Mouse (Mus musculus): Measurements from ENCODE around the gene Pon1. TPM values are rescaled to one million over a fixed set of nuclear protein-coding genes. Genes with fewer than 3 reads are reported as not detected.
"Not testable (repeated sequence)": the region's sequence is repeated elsewhere in the genome, so short reads cannot be mapped to it uniquely, and the experiment has no call there.

Pon1 gene
- 28.5 and 44.0 TPM in 2 replicates for polyA plus RNA-seq (2012; rRNA removed)

GRCm38 (mm10) chr6:5193693-5194092 lies at the start of gene Pon1:
TSS of gene Pon1 (minus strand) at chr6:5193946.
- WGBS, result 43% methylated on average over 5 of the region's 5 CpGs
- TF ChIP-seq POLR2A (IDR thresholded peaks at IDR 0.05; ENCODE audit: borderline replicate concordance, extremely low read depth, low read depth, low read length), result no peak
- no peak for TF ChIP-seq CTCF (IDR thresholded peaks at IDR 0.05; ENCODE audit: insufficient read depth, low read length)
- DNase-seq, result peak; percentile 26
- H3K4me1 ChIP-seq (ENCODE audit: control insufficient read depth, insufficient read depth, low read length), result peaks cover 4% of the 10 kb centered on the region
- H3K4me3 ChIP-seq (replicated peaks; ENCODE audit: extremely low read depth, low read depth, low read length), result peak within 1 kb of the TSS; percentile 31

GRCm38 (mm10) chr6:5238799-5239198 lies 45.1 kb upstream of the Pon1 start:
- WGBS, result 73% methylated on average over 3 of the region's 3 CpGs
- TF ChIP-seq POLR2A (IDR thresholded peaks at IDR 0.05; ENCODE audit: borderline replicate concordance, extremely low read depth, low read depth, low read length) (no peak), CTCF (IDR thresholded peaks at IDR 0.05; ENCODE audit: insufficient read depth, low read length) (no peak)

DNA sequence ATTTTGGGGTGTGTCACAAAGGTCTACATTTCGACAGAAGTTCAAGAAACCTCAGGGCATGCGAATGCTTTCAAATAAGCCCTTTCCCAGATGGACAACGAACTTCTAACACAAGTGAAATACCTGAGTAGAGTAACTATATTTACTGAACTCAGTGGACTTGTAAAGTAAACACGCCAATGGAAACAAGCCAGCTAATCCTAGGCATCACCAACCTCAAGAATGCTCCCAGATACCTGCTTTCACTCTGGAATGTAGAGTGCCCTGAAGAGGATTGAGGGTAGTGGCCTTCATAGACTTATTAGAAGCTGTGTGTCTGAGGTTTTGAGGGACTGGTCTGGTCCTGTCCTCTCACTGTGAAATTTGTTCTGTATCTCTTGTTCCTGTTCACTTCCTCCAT lies 43.8 kb upstream of the Pon1 start:
- TF ChIP-seq CTCF (IDR thresholded peaks at IDR 0.05; ENCODE audit: insufficient read depth, low read length) (no peak), POLR2A (IDR thresholded peaks at IDR 0.05; ENCODE audit: borderline replicate concordance, extremely low read depth, low read depth, low read length) (no peak)
- no peak for DNase-seq
- 79% methylated on average over 4 of the region's 4 CpGs for WGBS
- no peaks in the 10 kb centered on the region for H3K4me1 ChIP-seq (ENCODE audit: control insufficient read depth, insufficient read depth, low read length)
- H3K4me3 ChIP-seq (replicated peaks; ENCODE audit: extremely low read depth, low read depth, low read length), result no peak overlapping the region

More at GRCm38 (mm10) chr6:5238799-5239198, 45.1 kb upstream of the Pon1 start:
- Histone ChIP-seq H3K4me1 (ENCODE audit: control insufficient read depth, insufficient read depth, low read length) (no peaks in the 10 kb centered on the region), H3K4me3 (replicated peaks; ENCODE audit: extremely low read depth, low read depth, low read length) (no peak overlapping the region)
- no peak for DNase-seq

DNA sequence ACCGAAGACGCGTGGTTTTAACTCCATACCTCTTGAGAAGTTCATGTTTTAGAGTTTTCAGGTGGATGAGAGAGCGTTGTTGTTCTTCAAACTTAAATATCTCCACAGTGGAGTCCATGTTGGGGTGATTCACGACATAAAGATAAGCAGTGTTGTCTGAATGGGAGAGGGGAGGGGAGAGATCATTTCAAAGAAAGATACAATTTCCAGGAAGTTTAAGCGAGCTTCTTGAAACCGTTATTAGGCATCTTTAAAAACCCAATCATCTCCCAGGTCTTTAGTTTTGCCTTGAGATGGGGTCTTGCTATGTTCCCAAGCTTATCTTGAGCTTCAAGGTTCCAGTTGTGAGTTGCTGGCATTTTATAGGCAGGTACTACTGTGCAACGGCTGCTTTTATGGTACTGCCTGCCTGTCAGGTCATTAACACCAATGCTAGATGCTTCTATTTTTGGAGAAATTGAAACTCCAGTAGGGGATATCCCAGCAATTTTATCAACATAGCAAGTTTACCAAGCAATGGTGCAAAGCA lies 43.2 kb upstream of the Pon1 start:
- DNase-seq, result no peak
- H3K4me1 ChIP-seq (ENCODE audit: control insufficient read depth, insufficient read depth, low read length), result no peaks in the 10 kb centered on the region
- 82% methylated on average over 8 of the region's 8 CpGs for WGBS
- TF ChIP-seq POLR2A (IDR thresholded peaks at IDR 0.05; ENCODE audit: borderline replicate concordance, extremely low read depth, low read depth, low read length) (no peak), CTCF (IDR thresholded peaks at IDR 0.05; ENCODE audit: insufficient read depth, low read length) (no peak)
- no peak overlapping the region for H3K4me3 ChIP-seq (replicated peaks; ENCODE audit: extremely low read depth, low read depth, low read length)

GRCm38 (mm10) chr6:5234563-5234962 lies 40.8 kb upstream of the Pon1 start:
- no peaks in the 10 kb centered on the region for H3K4me1 ChIP-seq (ENCODE audit: control insufficient read depth, insufficient read depth, low read length)
- TF ChIP-seq CTCF (IDR thresholded peaks at IDR 0.05; ENCODE audit: insufficient read depth, low read length) (no peak), POLR2A (IDR thresholded peaks at IDR 0.05; ENCODE audit: borderline replicate concordance, extremely low read depth, low read depth, low read length) (no peak)
- WGBS, result 61% methylated on average over 3 of the region's 3 CpGs
- no peak for DNase-seq
- no peak overlapping the region for H3K4me3 ChIP-seq (replicated peaks; ENCODE audit: extremely low read depth, low read depth, low read length)

GRCm38 (mm10) chr6:5233812-5234211 lies 40.1 kb upstream of the Pon1 start:
- no peak overlapping the region for H3K4me3 ChIP-seq (replicated peaks; ENCODE audit: extremely low read depth, low read depth, low read length)
- DNase-seq, result peak; percentile 21
- WGBS, result 57% methylated on average over 1 of the region's 1 CpGs
- no peaks in the 10 kb centered on the region for H3K4me1 ChIP-seq (ENCODE audit: control insufficient read depth, insufficient read depth, low read length)
- no peak for TF ChIP-seq CTCF (IDR thresholded peaks at IDR 0.05; ENCODE audit: insufficient read depth, low read length)
- no peak for TF ChIP-seq POLR2A (IDR thresholded peaks at IDR 0.05; ENCODE audit: borderline replicate concordance, extremely low read depth, low read depth, low read length)

- TF ChIP-seq POLR2A (IDR thresholded peaks at IDR 0.05; ENCODE audit: borderline replicate concordance, extremely low read depth, low read depth, low read length) (no peak), CTCF (IDR thresholded peaks at IDR 0.05; ENCODE audit: insufficient read depth, low read length) (no peak)
- Histone ChIP-seq H3K4me1 (ENCODE audit: control insufficient read depth, insufficient read depth, low read length) (no peaks in the 10 kb centered on the region), H3K4me3 (replicated peaks; ENCODE audit: extremely low read depth, low read depth, low read length) (no peak overlapping the region)
- WGBS, result 70% methylated on average over 4 of the region's 4 CpGs
- DNase-seq, result no peak
Observed at GRCm38 (mm10) chr6:5232022-5232421, 38.3 kb upstream of the Pon1 start.

DNA sequence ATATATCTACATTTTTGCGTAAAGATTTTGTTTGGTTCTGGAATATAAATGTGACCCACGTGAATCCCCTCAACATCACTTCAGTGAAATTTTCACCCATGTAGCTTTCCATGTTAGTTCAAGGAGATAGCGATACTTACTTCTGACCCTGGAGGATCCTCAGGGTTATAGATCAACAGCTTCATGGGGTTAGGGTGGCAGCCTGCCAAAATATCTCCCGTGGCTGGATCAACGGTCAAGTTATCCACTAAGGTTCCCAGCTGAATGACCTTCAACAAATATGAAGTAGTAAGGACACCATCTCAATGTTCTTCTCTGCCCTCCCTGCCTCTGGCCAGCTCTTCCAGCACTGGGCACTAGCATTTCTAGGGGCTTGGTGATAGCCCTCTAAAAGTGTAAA lies 36.5 kb upstream of the Pon1 start:
- 67% methylated on average over 5 of the region's 5 CpGs for WGBS
- TF ChIP-seq CTCF (IDR thresholded peaks at IDR 0.05; ENCODE audit: insufficient read depth, low read length) (no peak), POLR2A (IDR thresholded peaks at IDR 0.05; ENCODE audit: borderline replicate concordance, extremely low read depth, low read depth, low read length) (no peak)

GRCm38 (mm10) chr6:5223551-5223950 lies 29.8 kb upstream of the Pon1 start:
- not testable (repeated sequence) for DNase-seq; H3K4me3 ChIP-seq (replicated peaks; ENCODE audit: extremely low read depth, low read depth, low read length); H3K4me1 ChIP-seq (ENCODE audit: control insufficient read depth, insufficient read depth, low read length)
- WGBS, result 69% methylated on average over 2 of the region's 2 CpGs

More for the DNA sequence above, 36.5 kb upstream of the Pon1 start:
- Histone ChIP-seq H3K4me1 (ENCODE audit: control insufficient read depth, insufficient read depth, low read length) (no peaks in the 10 kb centered on the region), H3K4me3 (replicated peaks; ENCODE audit: extremely low read depth, low read depth, low read length) (no peak overlapping the region)
- no peak for DNase-seq

- Histone ChIP-seq H3K4me3 (replicated peaks; ENCODE audit: extremely low read depth, low read depth, low read length) (no peak overlapping the region), H3K4me1 (ENCODE audit: control insufficient read depth, insufficient read depth, low read length) (no peaks in the 10 kb centered on the region)
- WGBS, result 76% methylated on average over 3 of the region's 3 CpGs
- no peak for TF ChIP-seq CTCF (IDR thresholded peaks at IDR 0.05; ENCODE audit: insufficient read depth, low read length)
- no peak for TF ChIP-seq POLR2A (IDR thresholded peaks at IDR 0.05; ENCODE audit: borderline replicate concordance, extremely low read depth, low read depth, low read length)
- DNase-seq, result no peak
Observed at GRCm38 (mm10) chr6:5222080-5222479, 28.3 kb upstream of the Pon1 start.

All from lung, adult 2 months (tissue).